Mouse (Mus musculus): Measurements from ENCODE around the gene Tjp1. TPM values are rescaled to one million over a fixed set of nuclear protein-coding genes. Genes with fewer than 3 reads are reported as not detected.
A peak's percentile ranks its signal among the peaks of the same experiment; 100 is the strongest.

The Tjp1 gene
- total RNA-seq, 2 experiments from 2014 or later, result 101 to 110 TPM

- intact Hi-C loops (cut with DNase I), result no loop called here
- DNase-seq, result no peak
These were observed 133.7 kb downstream of the Tjp1 start for GRCm38 (mm10) chr7:65393704-65394452.

DNA sequence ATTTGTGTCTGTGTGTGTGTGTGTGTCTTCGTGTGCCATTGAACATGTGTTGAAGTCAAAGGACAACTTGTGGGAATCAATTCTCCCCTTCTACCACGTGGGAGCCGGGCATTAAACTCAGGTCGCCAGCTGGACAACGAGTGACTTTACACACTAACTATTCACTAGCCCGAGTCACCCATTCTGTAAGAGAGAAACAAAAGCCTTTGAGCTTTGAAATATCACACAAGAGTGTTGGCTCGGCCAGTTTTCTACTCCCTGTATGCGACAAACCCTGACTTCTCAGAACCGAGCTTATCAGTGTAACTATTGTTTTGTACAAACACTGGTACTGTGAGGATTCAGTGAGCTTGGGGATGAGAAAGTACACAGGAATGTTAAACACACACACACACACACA is 134.6 kb downstream of the Tjp1 start:
- DNase-seq, result no peak
- intact Hi-C loops (cut with DNase I), result no loop called here

DNA sequence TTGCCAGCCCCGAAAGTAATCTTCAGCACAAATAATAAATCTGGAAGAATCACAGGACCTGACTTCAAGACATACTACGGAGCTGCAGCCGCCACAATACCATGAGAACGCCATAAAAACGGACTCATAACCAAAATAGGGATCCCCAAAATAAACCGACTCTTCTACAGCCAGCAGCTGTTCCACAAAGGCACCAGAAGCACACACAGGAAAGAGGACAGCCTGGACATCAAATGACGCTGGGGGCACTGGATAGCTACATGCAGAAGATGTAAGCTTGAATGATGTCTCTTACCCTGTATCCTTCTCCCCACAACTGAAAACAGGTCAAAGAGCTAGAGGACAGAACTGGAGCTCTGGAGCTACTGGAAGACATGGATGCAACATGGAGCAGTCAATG is 138.0 kb downstream of the Tjp1 start:
- no peak for DNase-seq
- intact Hi-C loops (cut with DNase I), result no loop called here

DNA sequence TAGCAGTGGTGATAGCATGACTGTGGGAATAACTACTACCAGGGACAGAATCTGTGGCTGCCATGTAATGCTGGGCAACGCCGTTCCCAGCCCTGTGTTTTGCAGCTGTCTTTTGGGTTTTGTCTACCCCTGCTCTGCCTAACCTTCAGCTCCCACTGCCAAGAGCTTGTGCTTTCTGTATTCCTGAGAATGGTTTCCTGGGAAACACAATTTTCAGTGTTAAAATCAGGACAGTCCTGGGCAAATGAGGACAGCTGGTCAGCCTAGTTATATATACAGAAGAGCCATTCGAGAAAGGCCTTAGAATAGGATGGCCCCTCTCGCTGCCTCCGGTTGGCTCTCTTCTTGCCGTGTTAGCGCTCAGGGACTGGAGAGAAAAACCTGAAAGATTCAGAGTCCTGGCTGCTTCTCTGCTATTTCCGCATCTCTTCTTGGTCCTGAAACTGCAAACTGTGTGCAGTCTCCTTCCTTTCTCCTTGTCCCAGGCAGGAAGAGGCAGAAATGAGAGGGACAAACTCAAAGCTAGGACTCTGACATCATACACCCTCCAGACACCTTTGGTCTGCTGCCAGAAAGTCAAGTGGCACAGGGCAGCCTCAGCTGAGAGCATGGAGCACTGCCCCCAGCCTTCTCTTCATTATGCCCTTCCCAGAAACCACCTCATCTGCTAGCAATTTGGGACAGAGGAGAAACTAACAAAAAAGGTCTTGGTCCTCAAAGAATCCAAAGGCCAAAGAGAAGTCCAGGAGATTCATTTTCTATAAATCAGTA is 139.2 kb downstream of the Tjp1 start:
- intact Hi-C loops (cut with DNase I), result no loop called here
- peak; percentile 53 for DNase-seq

DNA sequence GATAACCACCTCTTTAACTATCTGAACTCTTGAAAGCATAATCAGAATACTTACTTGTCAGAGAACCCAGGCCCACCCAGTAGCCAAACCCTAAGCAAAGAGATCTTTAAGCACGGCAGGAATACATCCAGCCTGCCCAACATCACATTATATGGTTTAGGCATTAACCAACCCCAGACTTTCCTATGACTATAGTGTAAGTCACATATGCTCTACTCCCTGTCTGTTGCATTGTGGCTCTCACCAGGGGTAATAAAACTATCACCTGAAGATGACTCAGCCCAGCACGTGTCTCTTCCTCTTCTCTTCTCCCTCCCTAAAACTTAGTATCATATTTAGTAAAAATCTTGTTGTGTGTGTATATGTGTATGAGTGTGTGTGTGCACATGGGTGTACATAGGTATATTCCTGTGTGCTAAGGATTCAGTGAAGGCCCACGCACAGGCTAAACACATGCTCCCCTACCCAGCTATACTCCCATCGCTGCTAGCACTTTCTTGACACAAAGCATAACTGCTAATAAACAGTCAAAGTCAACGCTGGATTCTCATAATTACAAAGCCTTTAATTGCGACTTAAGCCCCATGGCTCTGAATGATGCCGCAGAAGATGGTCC is 139.9 kb downstream of the Tjp1 start:
- DNase-seq, result no peak
- intact Hi-C loops (cut with DNase I), result no loop called here

- no peak for DNase-seq
- intact Hi-C loops (cut with DNase I), result no loop called here
These were observed 142.8 kb downstream of the Tjp1 start for GRCm38 (mm10) chr7:65384775-65385174.

- intact Hi-C loops (cut with DNase I), result no loop called here
- DNase-seq, result no peak
These were observed 144.9 kb downstream of the Tjp1 start for GRCm38 (mm10) chr7:65382515-65383283.

GRCm38 (mm10) chr7:65381896-65382295 is 145.7 kb downstream of the Tjp1 start:
- intact Hi-C loops (cut with DNase I), result no loop called here
- no peak for DNase-seq

DNA sequence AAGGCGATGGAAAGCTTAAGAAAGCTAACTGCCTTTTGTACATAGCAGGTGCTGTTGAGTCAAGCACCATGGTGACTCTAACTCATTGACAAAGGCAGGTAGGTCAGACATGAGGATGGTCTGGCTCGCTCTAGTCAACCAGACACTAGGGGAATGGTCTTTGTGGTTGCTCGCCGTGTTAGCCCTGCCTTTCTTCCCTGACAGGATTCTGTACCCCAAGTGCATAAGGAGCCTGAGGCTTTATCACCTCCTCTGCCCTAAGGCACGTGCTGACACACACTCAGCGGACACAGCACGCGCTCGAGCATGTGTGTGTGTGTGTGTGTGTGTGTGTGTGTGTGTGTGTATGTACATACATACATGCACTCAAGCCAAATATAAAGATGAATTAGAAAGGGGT is 146.9 kb downstream of the Tjp1 start:
- intact Hi-C loops (cut with DNase I), result no loop called here
- DNase-seq, result no peak

- DNase-seq, result no peak
- intact Hi-C loops (cut with DNase I), result no loop called here
These were observed 148.6 kb downstream of the Tjp1 start for GRCm38 (mm10) chr7:65378818-65379565.

- intact Hi-C loops (cut with DNase I), result no loop called here
- no peak for DNase-seq
These were observed 150.1 kb downstream of the Tjp1 start for GRCm38 (mm10) chr7:65377521-65377920.

DNA sequence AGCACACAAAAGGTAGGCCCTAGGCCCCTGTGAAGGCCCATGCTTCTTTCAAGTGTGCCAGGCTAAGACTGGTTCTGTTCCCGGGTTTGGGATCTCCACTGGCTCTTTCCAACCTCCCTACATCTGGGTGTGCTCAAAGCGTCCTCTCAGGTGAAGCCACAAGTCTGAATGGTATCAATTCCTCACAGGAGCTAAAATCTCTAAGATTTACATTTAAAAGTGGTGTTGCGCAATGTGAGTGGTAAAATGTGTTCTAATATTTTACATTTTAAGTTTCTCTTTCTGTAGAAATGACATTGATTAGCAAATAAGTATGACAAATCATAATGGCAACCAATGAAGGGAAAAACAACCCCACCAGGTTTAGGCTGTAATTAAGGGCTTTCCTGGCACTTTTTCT is 152.0 kb downstream of the Tjp1 start:
- DNase-seq, result no peak
- intact Hi-C loops (cut with DNase I), result no loop called here

DNA sequence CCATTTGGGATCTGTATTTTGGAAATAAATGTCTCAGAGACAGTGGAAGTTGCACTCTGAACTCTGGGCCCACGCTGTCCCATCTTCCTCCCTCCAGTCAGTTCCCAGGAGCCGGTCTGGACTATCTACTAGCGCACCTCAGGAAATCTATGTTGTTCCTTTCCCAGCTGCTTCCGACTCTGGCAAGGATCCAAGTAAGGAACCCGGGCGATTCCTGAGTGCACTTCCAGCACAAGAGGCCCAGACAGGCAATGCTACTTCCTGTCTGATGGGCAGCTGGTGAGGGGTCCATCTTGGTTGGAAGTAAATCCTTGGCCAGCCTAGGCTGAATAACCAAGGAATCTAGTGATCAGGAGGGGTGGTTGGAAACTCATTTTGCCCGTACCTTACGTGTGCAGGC is 152.4 kb downstream of the Tjp1 start:
- DNase-seq, result peak; percentile 13
- intact Hi-C loops (cut with DNase I), result no loop called here

GRCm38 (mm10) chr7:65373336-65373735 is 154.2 kb downstream of the Tjp1 start:
- intact Hi-C loops (cut with DNase I), result no loop called here
- DNase-seq, result no peak

DNA sequence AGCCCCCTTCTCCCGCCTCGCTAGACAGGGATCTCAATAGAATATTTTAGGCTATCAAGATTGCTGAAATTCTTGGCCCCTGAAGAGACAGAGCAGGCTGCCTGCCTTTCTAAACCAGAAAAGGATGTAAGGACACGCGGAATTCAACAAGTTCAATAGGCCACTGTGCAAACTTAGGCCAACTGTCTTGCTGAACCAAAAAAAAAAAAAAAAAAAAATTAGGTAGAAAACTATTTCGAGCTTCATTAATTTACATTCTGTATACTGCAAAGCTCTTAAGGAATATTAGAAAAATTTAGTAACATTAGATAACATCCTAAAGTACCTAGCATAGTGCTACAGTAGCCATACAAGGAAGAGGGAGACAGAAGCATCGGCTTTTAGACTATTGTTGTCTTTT is 155.8 kb downstream of the Tjp1 start:
- intact Hi-C loops (cut with DNase I), result no loop called here
- no peak for DNase-seq

DNA sequence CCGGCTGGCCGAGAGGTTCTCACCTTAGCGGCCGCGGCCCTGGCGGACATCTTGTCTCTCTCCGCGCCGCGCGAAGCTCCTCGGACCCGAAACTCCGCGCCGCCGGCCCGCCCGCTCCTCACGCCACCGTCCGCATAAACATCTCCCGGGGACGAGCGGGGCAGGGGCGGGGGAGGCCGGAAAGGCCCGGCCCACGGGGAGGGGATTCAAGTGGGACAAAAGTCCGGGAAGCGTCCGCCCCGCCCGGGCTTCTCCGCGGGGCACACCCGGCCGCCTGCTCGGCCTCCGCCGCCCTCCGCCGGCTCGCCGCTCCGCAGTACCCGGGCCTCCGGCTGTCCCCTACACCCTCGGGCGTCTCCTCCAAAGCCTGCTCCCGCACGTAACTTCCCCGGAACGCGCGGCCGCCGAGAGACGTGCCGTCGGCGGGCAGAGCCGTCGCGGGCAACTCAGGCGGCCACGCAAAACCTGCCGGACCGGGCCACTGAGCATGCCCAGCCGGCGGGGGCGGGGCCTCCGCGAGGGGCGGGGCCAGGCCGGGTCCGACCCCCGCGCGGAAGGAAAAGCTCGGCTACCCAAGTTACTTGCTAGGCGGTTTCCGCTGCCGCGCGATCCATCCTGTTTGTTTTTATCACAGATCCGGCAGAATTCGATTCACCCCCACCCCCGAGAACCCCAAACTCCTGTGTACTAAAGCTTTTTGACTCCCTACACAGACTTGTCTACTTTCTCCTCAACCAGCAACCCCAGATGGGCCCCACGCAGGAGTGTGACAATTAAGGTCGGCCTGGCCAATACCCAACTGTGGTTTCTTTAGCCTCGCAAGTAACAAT is 156.6 kb downstream of the Tjp1 start:
- intact Hi-C loops (cut with DNase I), result no loop called here
- DNase-seq, result peak; percentile 88

GRCm38 (mm10) chr7:65370381-65370786 is 157.2 kb downstream of the Tjp1 start:
- DNase-seq, result peak; percentile 45

GRCm38 (mm10) chr7:65369101-65369500 is 158.5 kb downstream of the Tjp1 start:
- intact Hi-C loops (cut with DNase I), result no loop called here
- no peak for DNase-seq

More at GRCm38 (mm10) chr7:65370381-65370786, 157.2 kb downstream of the Tjp1 start:
- intact Hi-C loops (cut with DNase I), result no loop called here

Measured in left cerebral cortex, postnatal 4 days (tissue).